Mouse (Mus musculus) liver, embryonic 13.5 days (tissue): ENCODE data around the gene Prdm2. TPM values are rescaled to one million over a fixed set of nuclear protein-coding genes. Genes with fewer than 3 reads are reported as not detected.

ENCODE experiments used
- ATAC-seq: fragments of 200-750 bp; cut with Nextera tagmentation; 2 replicates; pipeline ENCODE4 v1.8.0; 2017; ENCODE audit warnings: low read depth, mild to moderate bottlenecking, moderate number of reproducible peaks, moderate library complexity
- DNase-seq: peaks from one replicate; pipeline ENCODE4 v3.0.0; 2022
- H3K27ac ChIP-seq: fragments of 300-500 bp; sonication (generic); 2 replicates; pipeline ENCODE4 v1.5.1; 2015; ENCODE audit warnings: moderate library complexity, mild to moderate bottlenecking, inconsistent platforms
- H3K27me3 ChIP-seq: fragments of 300-500 bp; sonication (generic); 2 replicates; pipeline ENCODE4 v1.6.1; 2015; ENCODE audit warnings: mild to moderate bottlenecking, inconsistent platforms
- H3K36me3 ChIP-seq: fragments of 300-500 bp; sonication (generic); 2 replicates; pipeline ENCODE4 v1.6.1; 2015; ENCODE audit warnings: mild to moderate bottlenecking, inconsistent platforms
- H3K4me1 ChIP-seq: fragments of 300-500 bp; sonication (generic); replicated peaks from 2 replicates; pipeline ENCODE4 v1.6.1; 2015; ENCODE audit warnings: inconsistent platforms
- H3K4me2 ChIP-seq: fragments of 300-500 bp; sonication (generic); 2 replicates; pipeline ENCODE4 v1.6.1; 2015; ENCODE audit warnings: inconsistent platforms, mild to moderate bottlenecking, moderate library complexity
- H3K4me3 ChIP-seq: fragments of 300-500 bp; sonication (generic); replicated peaks from 2 replicates; pipeline ENCODE4 v1.5.1; 2015; ENCODE audit warnings: mild to moderate bottlenecking, inconsistent platforms
- H3K9ac ChIP-seq: fragments of 300-500 bp; sonication (generic); 2 replicates; pipeline ENCODE4 v1.6.1; 2015; ENCODE audit warnings: mild to moderate bottlenecking, inconsistent platforms
- H3K9me3 ChIP-seq: fragments of 300-500 bp; sonication (generic); replicated peaks from 2 replicates; pipeline ENCODE4 v1.6.1; 2016; ENCODE audit warnings: inconsistent platforms
- WGBS: fragments of 180-500 bp; shearing (Covaris S2); methylation state at CpG from one replicate; pipeline ENCODE4 v1.1.7; 2015; ENCODE audit not compliant: insufficient replicate concordance; 5-methylcytosine and 5-hydroxymethylcytosine counted together
- polyA plus RNA-seq: library from polyadenylated mRNA; unstranded; fragments of >200 nt; fragmentation: Nextera tagmentation; extraction: Ambion mirVana; gene quantifications from 2 replicates; pipeline ENCODE4 v1.2.1, GENCODE M21; 2015

The Prdm2 gene
- polyA plus RNA-seq, 1 experiment from 2014 or later = 2.9 TPM

DNA sequence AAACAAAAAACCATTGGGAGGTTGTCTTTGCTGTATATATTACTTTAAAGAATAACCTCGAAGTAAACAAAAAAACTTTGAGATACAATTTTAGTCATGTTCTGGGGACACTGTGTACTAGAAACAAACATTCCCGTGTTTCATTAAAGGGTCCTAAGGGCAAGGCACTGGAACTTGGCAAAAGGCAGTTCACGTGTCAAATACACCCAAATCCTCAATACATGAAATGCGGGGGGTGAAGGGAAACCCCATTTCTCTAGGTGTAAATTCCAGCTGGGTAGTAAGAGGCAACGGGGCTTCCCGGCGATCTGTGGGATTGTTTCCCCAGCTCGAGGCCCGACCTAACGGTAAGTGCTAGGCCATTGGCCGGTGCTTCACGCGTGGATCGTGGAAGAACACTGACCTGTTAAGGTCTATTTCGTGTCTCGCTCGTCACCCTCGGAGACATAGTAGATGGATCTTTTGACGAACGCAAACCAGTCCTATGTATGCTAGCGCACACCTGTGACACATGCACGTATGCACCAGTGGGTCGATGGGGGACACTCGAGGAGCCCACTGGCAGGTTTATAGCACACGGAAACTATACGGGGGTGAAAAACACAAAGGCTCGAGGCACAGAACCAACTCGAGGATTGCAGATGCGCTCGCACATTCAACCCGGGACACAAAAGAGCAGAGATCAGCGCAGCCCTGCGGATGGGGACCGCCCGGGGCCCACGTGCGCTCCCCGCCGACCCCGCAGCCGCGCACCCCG, 1.0 kb downstream of the Prdm2 start:
- H3K4me3 ChIP-seq = peak overlapping the region; percentile 83
- H3K27me3 ChIP-seq = no peaks in the 10 kb centered on the region
- DNase-seq (peak; percentile 21), ATAC-seq (peak; percentile 69)
- no peaks in the 10 kb centered on the region for H3K36me3 ChIP-seq
- H3K9me3 ChIP-seq = no peaks in the 10 kb centered on the region
- peaks cover 26% of the 10 kb centered on the region for H3K4me1 ChIP-seq
- 5% methylated on average over 43 of the region's 43 CpGs for WGBS
- H3K4me2 ChIP-seq = peak overlapping the region; percentile 92
- H3K9ac ChIP-seq = peak overlapping the region; percentile 84
- H3K27ac ChIP-seq = peak overlapping the region; percentile 74

DNA sequence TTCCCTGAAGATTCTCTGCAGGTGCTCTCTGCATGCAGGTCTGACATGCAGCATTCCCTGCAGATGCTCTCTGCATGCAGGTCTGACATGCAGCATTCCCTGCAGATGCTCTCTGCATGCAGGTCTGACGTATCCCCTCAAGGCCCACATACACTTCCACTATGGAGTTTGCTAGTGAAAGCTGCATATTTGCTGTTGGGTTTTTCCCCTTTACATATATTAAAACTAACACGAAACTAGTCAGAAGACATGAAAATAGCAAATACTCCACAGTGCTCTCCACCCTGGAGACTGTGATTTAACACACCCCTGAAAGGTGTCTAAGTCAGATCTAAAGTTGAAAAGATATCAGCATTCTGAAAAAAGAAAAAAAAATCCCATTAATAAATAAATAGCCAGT, 2.8 kb downstream of the Prdm2 start:
- no peak for ATAC-seq

GRCm38 (mm10) chr4:143202653-143203052, 10.1 kb downstream of the Prdm2 start:
- Histone ChIP-seq H3K4me1 (peaks cover 24% of the 10 kb centered on the region), H3K4me2 (no peak overlapping the region), H3K27me3 (no peaks in the 10 kb centered on the region), H3K9me3 (no peaks in the 10 kb centered on the region), H3K4me3 (no peak overlapping the region), H3K9ac (no peak overlapping the region), H3K27ac (no peak overlapping the region), H3K36me3 (no peaks in the 10 kb centered on the region)
- 63% methylated on average over 3 of the region's 3 CpGs for WGBS
- ATAC-seq (no peak), DNase-seq (peak; percentile 20)

More for the DNA sequence above, 2.8 kb downstream of the Prdm2 start:
- H3K4me2 ChIP-seq = no peak overlapping the region
- H3K36me3 ChIP-seq = no peaks in the 10 kb centered on the region
- H3K4me3 ChIP-seq = no peak overlapping the region
- H3K27me3 ChIP-seq = no peaks in the 10 kb centered on the region
- no peak for DNase-seq
- 86% methylated on average over 2 of the region's 2 CpGs for WGBS
- H3K9ac ChIP-seq = no peak overlapping the region
- H3K9me3 ChIP-seq = no peaks in the 10 kb centered on the region
- H3K27ac ChIP-seq = no peak overlapping the region
- peaks cover 29% of the 10 kb centered on the region for H3K4me1 ChIP-seq

GRCm38 (mm10) chr4:143198371-143198770, 14.4 kb downstream of the Prdm2 start:
- no peak overlapping the region for H3K4me3 ChIP-seq
- H3K27me3 ChIP-seq = no peaks in the 10 kb centered on the region
- no peak overlapping the region for H3K4me2 ChIP-seq
- 0 out of 2 replicates have a peak overlapping the region, but pooled peaks have one; percentile 0 for H3K9ac ChIP-seq
- H3K4me1 ChIP-seq = peaks cover 22% of the 10 kb centered on the region
- H3K27ac ChIP-seq = no peak overlapping the region
- no peaks in the 10 kb centered on the region for H3K9me3 ChIP-seq
- ATAC-seq (no peak), DNase-seq (no peak)
- H3K36me3 ChIP-seq = no peaks in the 10 kb centered on the region
- 37% methylated on average over 3 of the region's 3 CpGs for WGBS

DNA sequence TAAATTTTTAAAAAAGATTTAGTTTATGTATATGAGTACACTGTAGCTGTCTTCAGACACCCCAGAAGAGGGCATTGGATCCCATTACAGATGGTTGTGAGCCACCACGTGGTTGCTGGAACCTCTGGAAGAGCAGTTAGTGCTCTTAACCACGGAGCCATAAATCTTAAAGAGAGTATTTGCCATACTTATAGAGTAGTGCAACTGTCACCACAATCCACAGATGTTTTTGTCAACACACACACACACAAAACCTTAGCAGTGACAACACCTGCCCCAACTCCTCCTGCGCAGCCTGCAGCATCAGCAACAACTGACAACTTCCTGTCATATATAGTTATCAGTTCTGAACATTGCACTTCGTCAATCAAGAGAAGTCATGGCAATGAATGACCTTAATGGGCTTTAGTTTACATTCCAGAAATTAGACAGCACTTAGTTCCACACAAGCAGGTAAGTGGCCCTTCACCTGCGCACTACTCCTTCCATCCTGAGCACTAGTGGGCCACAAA, 14.9 kb downstream of the Prdm2 start:
- 42% methylated on average over 5 of the region's 5 CpGs for WGBS
- DNase-seq (no peak), ATAC-seq (no peak)
- no peaks in the 10 kb centered on the region for H3K27me3 ChIP-seq
- no peaks in the 10 kb centered on the region for H3K9me3 ChIP-seq
- no peaks in the 10 kb centered on the region for H3K36me3 ChIP-seq
- no peak overlapping the region for H3K27ac ChIP-seq
- H3K4me1 ChIP-seq = peaks cover 19% of the 10 kb centered on the region
- 0 out of 2 replicates have a peak overlapping the region, but pooled peaks have one; percentile 0 for H3K9ac ChIP-seq
- no peak overlapping the region for H3K4me3 ChIP-seq
- no peak overlapping the region for H3K4me2 ChIP-seq

- no peaks in the 10 kb centered on the region for H3K27me3 ChIP-seq
- H3K9ac ChIP-seq = no peak overlapping the region
- no peaks in the 10 kb centered on the region for H3K9me3 ChIP-seq
- 73% methylated on average over 5 of the region's 5 CpGs for WGBS
- H3K4me1 ChIP-seq = peaks cover 30% of the 10 kb centered on the region
- H3K27ac ChIP-seq = no peak overlapping the region
- no peak for DNase-seq
- ATAC-seq = no peak
- H3K4me3 ChIP-seq = no peak overlapping the region
- H3K4me2 ChIP-seq = no peak overlapping the region
- H3K36me3 ChIP-seq = no peaks in the 10 kb centered on the region
Observed at GRCm38 (mm10) chr4:143194328-143194727, 18.5 kb downstream of the Prdm2 start.

DNA sequence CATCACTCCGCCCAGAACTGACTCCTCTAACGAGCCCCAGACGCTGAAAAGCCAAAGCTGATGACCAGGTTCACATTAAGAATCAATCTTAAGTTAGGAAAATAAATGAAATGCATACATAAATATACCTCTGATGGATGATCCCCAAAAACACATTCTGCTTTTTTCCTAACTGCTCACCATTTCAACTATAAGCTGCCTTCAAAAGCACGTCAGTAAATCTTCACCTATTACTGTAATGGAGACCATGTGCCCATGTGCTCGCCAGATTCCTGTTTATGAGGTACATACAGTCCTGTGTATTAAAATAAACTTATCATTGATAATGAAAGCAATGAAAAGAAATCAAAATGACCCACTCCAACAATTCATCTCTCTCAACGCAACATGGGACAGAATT, 19.6 kb downstream of the Prdm2 start:
- no peak for ATAC-seq
- no peak overlapping the region for H3K9ac ChIP-seq
- H3K4me1 ChIP-seq = peaks cover 29% of the 10 kb centered on the region
- no peaks in the 10 kb centered on the region for H3K9me3 ChIP-seq
- no peak overlapping the region for H3K4me3 ChIP-seq
- 80% methylated on average over 6 of the region's 6 CpGs for WGBS
- H3K4me2 ChIP-seq = no peak overlapping the region
- no peaks in the 10 kb centered on the region for H3K27me3 ChIP-seq
- H3K27ac ChIP-seq = no peak overlapping the region
- H3K36me3 ChIP-seq = no peaks in the 10 kb centered on the region
- DNase-seq = no peak

GRCm38 (mm10) chr4:143191783-143192182, 21.0 kb downstream of the Prdm2 start:
- no peaks in the 10 kb centered on the region for H3K36me3 ChIP-seq
- WGBS = 71% methylated on average over 3 of the region's 3 CpGs
- H3K9ac ChIP-seq = no peak overlapping the region
- H3K4me3 ChIP-seq = no peak overlapping the region
- DNase-seq = no peak
- H3K4me1 ChIP-seq = peaks cover 30% of the 10 kb centered on the region
- no peaks in the 10 kb centered on the region for H3K27me3 ChIP-seq
- no peak for ATAC-seq
- H3K27ac ChIP-seq = no peak overlapping the region
- H3K4me2 ChIP-seq = no peak overlapping the region
- no peaks in the 10 kb centered on the region for H3K9me3 ChIP-seq

GRCm38 (mm10) chr4:143190657-143191056, 22.1 kb downstream of the Prdm2 start:
- H3K27ac ChIP-seq = no peak overlapping the region
- H3K36me3 ChIP-seq = no peaks in the 10 kb centered on the region
- H3K4me2 ChIP-seq = no peak overlapping the region; the same call in 1 of the 2 replicates
- no peak overlapping the region for H3K9ac ChIP-seq
- no peak for DNase-seq
- H3K9me3 ChIP-seq = no peaks in the 10 kb centered on the region
- H3K4me3 ChIP-seq = no peak overlapping the region
- no peaks in the 10 kb centered on the region for H3K27me3 ChIP-seq
- ATAC-seq = 0 out of 2 replicates have a peak, but pooled peaks have one; percentile 22
- WGBS = 44% methylated on average over 4 of the region's 4 CpGs
- H3K4me1 ChIP-seq = peaks cover 35% of the 10 kb centered on the region

- H3K4me3 ChIP-seq = no peak overlapping the region
- H3K9me3 ChIP-seq = no peaks in the 10 kb centered on the region
- DNase-seq = no peak
- H3K27ac ChIP-seq = no peak overlapping the region
- 51% methylated on average over 5 of the region's 5 CpGs for WGBS
- no peaks in the 10 kb centered on the region for H3K27me3 ChIP-seq
- no peak overlapping the region for H3K9ac ChIP-seq
- no peak overlapping the region for H3K4me2 ChIP-seq
- no peak for ATAC-seq
- no peaks in the 10 kb centered on the region for H3K36me3 ChIP-seq
- H3K4me1 ChIP-seq = peaks cover 41% of the 10 kb centered on the region
Observed at GRCm38 (mm10) chr4:143188571-143189191, 24.1 kb downstream of the Prdm2 start.

GRCm38 (mm10) chr4:143186066-143186465, 26.7 kb downstream of the Prdm2 start:
- Histone ChIP-seq H3K9ac (no peak overlapping the region), H3K4me2 (no peak overlapping the region), H3K9me3 (no peaks in the 10 kb centered on the region), H3K27me3 (no peaks in the 10 kb centered on the region), H3K4me1 (peaks cover 33% of the 10 kb centered on the region), H3K27ac (no peak overlapping the region), H3K36me3 (no peaks in the 10 kb centered on the region), H3K4me3 (no peak overlapping the region)
- ATAC-seq (no peak), DNase-seq (no peak)
